Mouse (Mus musculus): ENCODE measurements at regions not wholly inside any gene's neighbourhood (a gene's known extent, or its start where the extent isn't known, plus 50 kb on each side); places are given as distances from the start of the nearest gene placed in this dataset.

GRCm38 (mm10) chr10:126392235-126392634 lies 426.3 kb downstream of the Lrig3 start:
- Histone ChIP-seq H3K4me3 (ENCODE audit: insufficient read depth, low read depth, low read length) (no peak overlapping the region), H3K4me1 (ENCODE audit: control insufficient read depth, insufficient read depth, low read length) (no peaks in the 10 kb centered on the region), H3K27ac (ENCODE audit: insufficient read depth, low read depth, low read length) (no peak overlapping the region)
- WGBS = 93% methylated on average over 2 of the region's 3 CpGs
- TF ChIP-seq CTCF (IDR thresholded peaks at IDR 0.05; ENCODE audit: insufficient read depth, low read depth, low read length) (no peak), POLR2A (IDR thresholded peaks at IDR 0.05; ENCODE audit: insufficient read depth, low read depth, low read length) (no peak)

DNA sequence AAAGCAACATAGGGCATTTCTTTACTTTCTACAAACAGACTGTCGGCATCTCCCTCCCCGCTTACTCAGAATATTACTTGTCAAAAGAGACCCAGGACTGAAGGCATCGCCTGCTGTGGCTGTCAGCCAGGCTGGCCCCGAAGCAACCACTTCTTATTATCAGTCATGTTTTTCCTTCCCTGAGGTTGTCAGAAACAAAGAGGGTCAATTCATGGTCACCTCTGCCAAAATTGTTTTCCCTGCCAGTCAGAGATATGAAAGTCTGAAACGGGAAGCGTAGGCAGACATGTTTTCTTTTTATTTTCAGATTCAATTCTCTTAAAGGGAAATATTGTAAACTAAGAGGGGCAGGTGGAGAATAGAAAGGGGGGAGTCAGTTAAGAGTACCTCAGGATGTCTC lies 425.8 kb downstream of the Lrig3 start:
- WGBS = 79% methylated on average over 6 of the region's 6 CpGs
- Histone ChIP-seq H3K4me1 (ENCODE audit: control insufficient read depth, insufficient read depth, low read length) (no peaks in the 10 kb centered on the region), H3K4me3 (ENCODE audit: insufficient read depth, low read depth, low read length) (no peak overlapping the region), H3K27ac (ENCODE audit: insufficient read depth, low read depth, low read length) (no peak overlapping the region)
- no peak for TF ChIP-seq POLR2A (IDR thresholded peaks at IDR 0.05; ENCODE audit: insufficient read depth, low read depth, low read length)
- TF ChIP-seq CTCF (IDR thresholded peaks at IDR 0.05; ENCODE audit: insufficient read depth, low read depth, low read length) = no peak

DNA sequence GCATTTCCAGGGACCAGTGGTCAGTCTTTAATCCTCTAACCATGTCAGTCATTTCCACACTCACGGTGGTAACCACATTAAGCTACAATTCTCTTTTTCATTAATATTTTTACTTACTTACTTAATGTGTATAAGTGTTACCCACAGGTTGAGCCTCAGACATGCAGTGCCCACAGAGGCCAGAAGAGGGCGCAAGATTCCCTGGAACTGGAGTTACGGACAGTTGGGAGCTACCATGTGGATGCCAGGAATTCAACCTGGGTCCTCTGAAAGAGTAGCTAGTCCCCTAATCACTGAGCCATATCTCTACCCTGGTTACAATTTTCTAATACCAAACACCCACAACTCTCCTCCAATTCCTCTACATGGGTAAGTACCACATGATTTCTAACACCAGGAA lies 420.5 kb downstream of the Lrig3 start:
- no peak for TF ChIP-seq CTCF (IDR thresholded peaks at IDR 0.05; ENCODE audit: insufficient read depth, low read depth, low read length)
- no peak for TF ChIP-seq POLR2A (IDR thresholded peaks at IDR 0.05; ENCODE audit: insufficient read depth, low read depth, low read length)
- H3K4me3 ChIP-seq (ENCODE audit: insufficient read depth, low read depth, low read length) = no peak overlapping the region
- H3K27ac ChIP-seq (ENCODE audit: insufficient read depth, low read depth, low read length) = no peak overlapping the region
- no peaks in the 10 kb centered on the region for H3K4me1 ChIP-seq (ENCODE audit: control insufficient read depth, insufficient read depth, low read length)
- WGBS = 76% methylated on average over 3 of the region's 3 CpGs

GRCm38 (mm10) chr10:126385644-126386043 lies 419.7 kb downstream of the Lrig3 start:
- 95% methylated on average over 6 of the region's 6 CpGs for WGBS
- Histone ChIP-seq H3K4me3 (ENCODE audit: insufficient read depth, low read depth, low read length) (no peak overlapping the region), H3K27ac (ENCODE audit: insufficient read depth, low read depth, low read length) (no peak overlapping the region), H3K4me1 (ENCODE audit: control insufficient read depth, insufficient read depth, low read length) (no peaks in the 10 kb centered on the region)
- TF ChIP-seq CTCF (IDR thresholded peaks at IDR 0.05; ENCODE audit: insufficient read depth, low read depth, low read length) (no peak), POLR2A (IDR thresholded peaks at IDR 0.05; ENCODE audit: insufficient read depth, low read depth, low read length) (no peak)

GRCm38 (mm10) chr10:126380381-126380780 lies 414.4 kb downstream of the Lrig3 start:
- TF ChIP-seq POLR2A (IDR thresholded peaks at IDR 0.05; ENCODE audit: insufficient read depth, low read depth, low read length) (no peak), CTCF (IDR thresholded peaks at IDR 0.05; ENCODE audit: insufficient read depth, low read depth, low read length) (no peak)
- no peak overlapping the region for H3K4me3 ChIP-seq (ENCODE audit: insufficient read depth, low read depth, low read length)
- H3K4me1 ChIP-seq (ENCODE audit: control insufficient read depth, insufficient read depth, low read length) = no peaks in the 10 kb centered on the region
- WGBS = 93% methylated on average over 2 of the region's 2 CpGs
- H3K27ac ChIP-seq (ENCODE audit: insufficient read depth, low read depth, low read length) = no peak overlapping the region

DNA sequence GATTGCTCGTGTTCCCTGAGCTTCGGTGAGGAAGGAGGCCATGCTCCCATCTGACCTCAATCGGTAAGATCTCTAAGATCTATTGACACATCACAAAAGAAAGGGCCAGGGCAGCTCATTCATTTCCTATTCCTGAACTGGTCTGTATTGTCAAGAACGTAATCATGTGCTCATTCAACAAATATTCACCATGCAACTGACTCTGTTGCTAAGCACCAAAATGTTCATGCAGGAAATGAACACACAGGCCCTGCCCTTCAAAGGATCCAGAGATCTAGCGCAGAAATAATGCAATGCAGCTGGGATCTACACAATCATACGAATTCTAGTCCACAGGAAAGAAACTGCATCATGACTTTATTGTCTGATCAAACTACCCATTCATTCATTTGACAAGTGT lies 413.3 kb downstream of the Lrig3 start:
- Histone ChIP-seq H3K4me1 (ENCODE audit: control insufficient read depth, insufficient read depth, low read length) (no peaks in the 10 kb centered on the region), H3K4me3 (ENCODE audit: insufficient read depth, low read depth, low read length) (no peak overlapping the region), H3K27ac (ENCODE audit: insufficient read depth, low read depth, low read length) (no peak overlapping the region)
- WGBS = 55% methylated on average over 6 of the region's 6 CpGs
- TF ChIP-seq POLR2A (IDR thresholded peaks at IDR 0.05; ENCODE audit: insufficient read depth, low read depth, low read length) = no peak
- no peak for TF ChIP-seq CTCF (IDR thresholded peaks at IDR 0.05; ENCODE audit: insufficient read depth, low read depth, low read length)

DNA sequence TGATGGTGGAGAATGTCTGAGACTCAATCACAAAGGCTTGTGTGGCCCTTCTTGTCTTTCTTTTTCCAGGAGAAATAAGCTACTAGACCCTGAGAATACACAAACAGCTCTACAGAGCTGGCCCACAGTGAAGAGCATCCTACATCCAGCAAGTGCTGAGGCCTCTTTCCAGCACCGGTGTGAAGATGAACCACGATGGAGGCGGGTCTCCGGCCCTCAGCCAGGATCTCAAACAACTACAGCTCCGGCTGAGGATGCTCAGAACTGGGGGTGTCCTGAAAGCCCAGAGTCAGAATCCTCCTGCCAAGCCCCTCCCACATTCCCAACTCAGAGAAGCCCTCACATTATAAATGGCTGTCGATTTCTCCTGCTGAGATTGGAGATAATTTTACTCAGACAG lies 407.9 kb downstream of the Lrig3 start:
- TF ChIP-seq POLR2A (IDR thresholded peaks at IDR 0.05; ENCODE audit: insufficient read depth, low read depth, low read length) (no peak), CTCF (IDR thresholded peaks at IDR 0.05; ENCODE audit: insufficient read depth, low read depth, low read length) (no peak)
- 63% methylated on average over 6 of the region's 6 CpGs for WGBS
- Histone ChIP-seq H3K4me1 (ENCODE audit: control insufficient read depth, insufficient read depth, low read length) (no peaks in the 10 kb centered on the region), H3K4me3 (ENCODE audit: insufficient read depth, low read depth, low read length) (no peak overlapping the region), H3K27ac (ENCODE audit: insufficient read depth, low read depth, low read length) (no peak overlapping the region)

DNA sequence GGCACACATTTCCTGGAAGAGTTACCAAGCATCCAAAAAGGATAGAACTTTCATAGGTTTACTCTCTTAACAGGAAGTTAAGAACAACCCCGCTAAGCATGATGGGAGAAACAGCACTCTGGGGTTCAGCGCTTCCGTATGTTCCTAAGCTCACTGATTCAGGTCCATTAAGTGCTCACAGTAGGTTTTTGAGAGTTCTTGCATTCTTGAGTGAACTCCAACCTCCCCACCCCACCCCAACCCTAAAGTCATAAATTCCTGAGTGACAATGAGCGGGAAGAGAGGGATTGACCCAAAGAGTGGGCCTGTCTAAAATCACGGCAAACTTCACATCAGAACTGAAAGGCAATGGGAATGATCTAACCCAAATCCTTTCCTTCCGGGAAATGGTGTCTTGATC lies 405.9 kb downstream of the Lrig3 start:
- TF ChIP-seq CTCF (IDR thresholded peaks at IDR 0.05; ENCODE audit: insufficient read depth, low read depth, low read length) (no peak), POLR2A (IDR thresholded peaks at IDR 0.05; ENCODE audit: insufficient read depth, low read depth, low read length) (no peak)
- Histone ChIP-seq H3K4me3 (ENCODE audit: insufficient read depth, low read depth, low read length) (no peak overlapping the region), H3K4me1 (ENCODE audit: control insufficient read depth, insufficient read depth, low read length) (no peaks in the 10 kb centered on the region), H3K27ac (ENCODE audit: insufficient read depth, low read depth, low read length) (no peak overlapping the region)
- WGBS = 94% methylated on average over 6 of the region's 6 CpGs

DNA sequence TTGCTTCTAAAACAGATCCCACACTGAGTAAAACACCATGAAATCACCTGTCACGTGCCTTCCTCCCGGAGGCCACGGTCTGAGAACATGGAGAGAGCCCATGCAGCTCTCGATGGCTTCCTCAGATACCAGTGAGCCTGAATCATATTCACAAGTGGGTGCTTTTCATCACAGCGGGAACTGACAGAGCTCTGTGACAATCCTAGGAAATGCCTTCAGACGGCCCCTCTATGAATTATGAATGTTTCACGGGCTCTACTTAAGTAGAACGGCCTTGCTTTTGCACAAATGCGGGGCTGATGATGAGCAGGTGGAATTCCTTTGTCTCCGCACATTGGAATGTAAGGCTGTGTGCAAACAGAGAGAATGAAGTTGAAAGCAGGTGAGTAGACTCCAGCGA lies 383.1 kb downstream of the Lrig3 start:
- 89% methylated on average over 11 of the region's 11 CpGs for WGBS
- TF ChIP-seq CTCF (IDR thresholded peaks at IDR 0.05; ENCODE audit: insufficient read depth, low read depth, low read length) (no peak), POLR2A (IDR thresholded peaks at IDR 0.05; ENCODE audit: insufficient read depth, low read depth, low read length) (no peak)
- Histone ChIP-seq H3K4me3 (ENCODE audit: insufficient read depth, low read depth, low read length) (no peak overlapping the region), H3K4me1 (ENCODE audit: control insufficient read depth, insufficient read depth, low read length) (no peaks in the 10 kb centered on the region), H3K27ac (ENCODE audit: insufficient read depth, low read depth, low read length) (no peak overlapping the region)

DNA sequence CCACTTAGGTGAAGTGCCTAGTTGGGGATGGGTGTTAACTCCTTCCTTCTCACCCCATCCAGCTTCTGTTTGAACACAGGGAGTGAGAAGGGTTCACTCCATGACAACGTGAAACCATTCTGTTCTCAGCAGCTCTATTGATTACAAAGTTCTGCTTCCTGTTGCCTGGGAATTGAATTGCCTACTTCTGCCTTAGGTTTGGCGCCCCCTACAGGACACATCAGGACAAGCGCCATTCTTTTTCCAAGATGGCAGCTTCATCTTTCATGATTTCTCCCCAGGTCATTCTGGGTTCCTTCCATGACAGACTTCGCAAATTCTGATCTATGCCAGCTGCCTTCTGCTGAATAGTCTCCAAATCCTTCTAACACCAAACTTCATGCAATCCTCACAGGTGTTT lies 371.5 kb downstream of the Lrig3 start:
- 78% methylated on average over 4 of the region's 4 CpGs for WGBS
- no peak overlapping the region for H3K4me3 ChIP-seq (ENCODE audit: insufficient read depth, low read depth, low read length)
- no peak for TF ChIP-seq CTCF (IDR thresholded peaks at IDR 0.05; ENCODE audit: insufficient read depth, low read depth, low read length)
- TF ChIP-seq POLR2A (IDR thresholded peaks at IDR 0.05; ENCODE audit: insufficient read depth, low read depth, low read length) = no peak
- no peak overlapping the region for H3K27ac ChIP-seq (ENCODE audit: insufficient read depth, low read depth, low read length)
- H3K4me1 ChIP-seq (ENCODE audit: control insufficient read depth, insufficient read depth, low read length) = no peaks in the 10 kb centered on the region
